Mouse (Mus musculus) brown adipose tissue, adult 24 weeks (tissue): ENCODE measurements around the gene Top3b. TPM values are rescaled to one million over a fixed set of nuclear protein-coding genes. Genes with fewer than 3 reads are reported as not detected.
"Not testable (repeated sequence)": the region's sequence is repeated elsewhere in the genome, so short reads cannot be mapped to it uniquely, and the experiment has no call there.

Experiments
- H3K27ac ChIP-seq: fragments of 200-500 bp; replicated peaks from 2 replicates; pipeline ENCODE4 v1.5.1; 2012; ENCODE audit warnings: low read depth, mild to moderate bottlenecking, low read length
- H3K4me1 ChIP-seq: fragments of 200-500 bp; 2 replicates; pipeline ENCODE4 v1.6.1; 2012; ENCODE audit warnings: low read length, mixed read lengths; ENCODE audit not compliant: control insufficient read depth, insufficient read depth, insufficient read length
- H3K4me3 ChIP-seq: fragments of 200-500 bp; 2 replicates; pipeline ENCODE4 v1.5.1; 2012; ENCODE audit warnings: low read depth, mild to moderate bottlenecking, low read length, moderate library complexity; ENCODE audit not compliant: insufficient read depth
- polyA plus RNA-seq: library from polyadenylated mRNA; stranded (reverse); fragments of >200 nt; gene quantifications from 2 replicates; pipeline ENCODE4 v1.2.4, GENCODE M21; 2012; ENCODE audit not compliant: missing spikeins, insufficient read depth, insufficient read length

Gene Top3b
- 22.0 and 30.5 TPM in 2 replicates for polyA plus RNA-seq

DNA sequence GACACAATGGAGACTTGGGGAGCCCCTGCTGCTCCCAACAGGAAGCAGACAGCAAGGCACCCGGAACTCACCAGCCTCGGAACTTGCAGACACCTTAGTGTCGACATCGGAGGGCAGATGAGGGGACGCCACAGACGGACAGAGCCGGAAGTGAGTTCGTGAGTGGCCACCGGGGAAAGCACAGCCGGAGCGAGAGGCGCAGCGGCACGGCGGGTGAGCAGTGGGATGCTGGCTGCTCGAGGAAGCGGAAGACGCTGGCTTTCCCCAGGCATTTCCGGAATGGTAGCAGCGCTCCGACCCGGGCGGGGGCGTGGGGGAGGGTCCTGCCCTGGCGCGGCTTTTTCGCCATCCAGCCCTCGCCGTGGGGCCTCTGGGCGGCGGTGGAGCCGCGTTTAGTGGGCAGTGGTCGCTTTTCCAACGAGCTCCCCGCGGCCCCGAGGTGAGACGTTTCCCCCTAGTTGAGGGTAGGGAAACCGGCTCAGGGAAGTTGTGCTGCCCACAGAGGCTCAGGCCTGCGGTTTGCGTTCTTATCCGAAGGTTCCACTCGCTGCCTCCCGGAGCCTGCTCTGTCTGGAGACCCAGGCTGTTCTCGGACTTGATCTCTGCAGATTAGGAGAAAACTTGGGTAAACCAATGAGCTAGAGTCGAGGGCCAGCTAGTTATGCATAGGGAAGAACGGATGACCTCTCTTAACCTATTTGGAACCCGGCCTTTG is at the start of gene Top3b, which contains the start of gene Vpreb1:
Gene Top3b, plus strand, starts transcription at position 120 of the 715 bp plus-strand sequence.
Gene Vpreb1, minus strand, starts transcription at position 227 of the 715 bp plus-strand sequence.
- Histone ChIP-seq H3K27ac (peak within 1 kb of the TSS; percentile 87), H3K4me3 (peak within 1 kb of the TSS; percentile 92), H3K4me1 (peaks cover 2% of the 10 kb centered on the region; the same call in 1 of the 2 replicates)

DNA sequence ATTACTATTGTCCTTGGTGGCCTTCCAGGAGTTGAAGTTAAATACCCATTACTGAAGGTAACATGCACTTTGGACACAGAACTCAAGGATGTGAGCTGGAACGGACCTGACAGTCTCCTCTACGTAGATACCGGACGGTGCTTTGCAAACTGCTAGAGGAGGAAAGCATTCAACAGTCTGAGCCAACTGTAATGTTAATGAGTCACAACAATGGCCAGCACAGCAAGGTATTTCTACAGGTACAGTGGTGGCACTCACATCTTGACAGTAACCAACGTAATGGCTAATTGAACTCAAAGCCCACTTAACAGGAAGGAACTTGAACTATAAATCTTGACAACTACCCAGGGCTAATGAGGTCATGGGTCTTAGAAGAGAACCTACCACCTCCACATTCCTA is 45.1 kb upstream of the Top3b start:
- no peak overlapping the region for H3K27ac ChIP-seq
- 0 out of 2 replicates have a peak, but pooled peaks cover 6% of the 10 kb centered on the region for H3K4me1 ChIP-seq
- H3K4me3 ChIP-seq, result no peak overlapping the region

DNA sequence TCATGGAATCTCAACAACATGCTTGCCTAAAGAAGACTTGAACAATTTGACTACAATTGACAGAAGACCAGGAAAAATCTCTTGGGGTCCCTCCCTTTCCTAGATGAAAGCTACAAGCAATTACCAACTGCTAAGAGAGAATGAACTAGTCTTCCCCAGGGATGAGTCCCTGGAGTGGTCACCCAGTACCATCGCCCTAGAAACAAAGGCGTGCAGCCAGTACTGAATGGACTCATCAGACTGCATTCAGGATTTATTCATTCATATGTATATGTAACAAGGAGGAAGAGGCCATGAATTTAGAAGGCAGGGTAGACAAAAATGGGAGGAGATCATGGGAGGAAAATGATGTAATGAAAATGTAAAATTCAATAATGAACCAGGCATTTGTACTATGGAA is 44.3 kb upstream of the Top3b start:
- H3K4me1 ChIP-seq, result 0 out of 2 replicates have a peak, but pooled peaks cover 6% of the 10 kb centered on the region
- no peak overlapping the region for H3K27ac ChIP-seq
- no peak overlapping the region for H3K4me3 ChIP-seq

DNA sequence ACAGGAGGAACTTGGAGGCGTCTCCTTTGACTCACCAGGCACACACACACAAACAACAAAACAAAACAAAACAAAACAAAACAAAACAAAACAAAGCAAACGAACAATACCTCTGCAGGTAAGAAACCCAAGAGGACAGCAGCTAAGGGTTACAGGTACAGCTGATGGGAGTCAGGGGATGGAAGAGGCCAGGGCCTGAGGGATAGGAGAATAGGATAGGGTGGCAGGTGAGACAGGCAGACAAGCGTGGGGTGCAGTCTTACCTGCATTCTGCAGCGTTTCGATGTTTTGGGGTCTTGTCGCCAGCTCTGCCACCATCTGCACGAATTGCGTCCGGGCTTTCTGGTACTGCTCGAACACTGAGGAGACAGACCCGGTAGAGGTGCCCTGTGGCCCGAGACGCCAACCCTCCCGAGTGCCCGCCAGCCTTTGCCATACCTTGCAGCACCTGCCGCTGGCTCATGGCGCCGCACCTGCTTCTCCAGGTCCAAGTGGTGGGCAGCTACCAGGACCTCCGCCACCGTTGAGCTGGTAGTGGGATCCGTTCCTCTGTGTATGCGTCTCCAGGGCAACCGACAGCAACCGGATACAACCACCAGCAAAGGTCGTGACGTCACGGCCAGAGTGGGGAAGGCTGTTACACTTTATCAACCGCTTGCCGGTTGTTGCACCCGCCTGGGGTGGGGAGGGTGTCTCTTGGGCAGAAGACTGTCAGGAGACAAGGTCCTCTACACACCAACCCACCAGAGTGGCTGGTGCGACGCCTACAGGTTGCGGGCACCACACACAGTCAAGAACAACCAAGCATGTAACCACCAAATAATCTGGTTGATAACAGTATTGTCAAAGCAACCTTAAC is 41.5 kb upstream of the Top3b start, which contains the start of gene Spag6l:
Gene Spag6l, minus strand, starts transcription at position 700 of the 859 bp plus-strand sequence.
- peak within 1 kb of the TSS; percentile 41 for H3K4me3 ChIP-seq
- no peak within 1 kb of the TSS for H3K27ac ChIP-seq
- 0 out of 2 replicates have a peak, but pooled peaks cover 6% of the 10 kb centered on the region for H3K4me1 ChIP-seq

DNA sequence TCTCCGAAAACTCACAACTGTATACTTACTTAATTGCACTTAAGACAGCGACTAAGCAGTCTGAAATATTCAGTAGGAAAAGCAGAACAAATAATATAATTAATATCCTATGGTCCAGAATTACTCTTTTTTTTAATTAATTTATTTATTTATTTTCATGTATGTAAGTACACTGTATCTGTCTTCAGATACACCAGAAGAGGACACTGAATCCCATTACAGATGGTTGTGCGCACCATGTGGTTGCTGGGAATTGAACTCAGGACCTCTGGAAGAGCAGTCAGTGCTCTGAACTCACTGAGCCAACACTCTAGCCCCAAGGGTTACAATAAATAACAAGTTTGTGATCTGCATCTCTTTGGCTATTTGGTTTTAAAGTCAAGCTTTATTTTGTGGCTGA is 40.9 kb upstream of the Top3b start:
- Histone ChIP-seq H3K4me3 (no peak overlapping the region), H3K27ac (no peak overlapping the region), H3K4me1 (0 out of 2 replicates have a peak, but pooled peaks cover 6% of the 10 kb centered on the region)

DNA sequence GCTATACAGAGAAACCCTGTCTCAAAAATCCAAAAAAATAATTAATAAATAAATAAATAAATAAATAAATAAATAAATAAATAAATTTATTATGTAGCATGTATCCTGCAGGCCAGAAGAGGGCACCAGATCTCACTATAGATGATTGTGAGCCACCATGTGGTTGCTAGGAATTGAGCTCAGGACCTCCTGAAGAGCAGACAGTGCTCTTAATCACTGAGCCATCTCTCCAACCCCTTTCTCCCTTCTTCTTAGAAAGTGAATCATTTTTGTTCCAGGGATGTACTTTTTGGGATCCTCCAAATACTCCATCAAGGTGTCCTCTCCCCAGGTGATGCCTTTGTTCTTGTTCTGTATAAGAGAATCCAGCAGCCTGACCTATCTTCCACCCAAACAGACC is 21.3 kb upstream of the Top3b start:
- H3K27ac ChIP-seq, result no peak overlapping the region
- no peaks in the 10 kb centered on the region for H3K4me1 ChIP-seq
- no peak overlapping the region for H3K4me3 ChIP-seq

DNA sequence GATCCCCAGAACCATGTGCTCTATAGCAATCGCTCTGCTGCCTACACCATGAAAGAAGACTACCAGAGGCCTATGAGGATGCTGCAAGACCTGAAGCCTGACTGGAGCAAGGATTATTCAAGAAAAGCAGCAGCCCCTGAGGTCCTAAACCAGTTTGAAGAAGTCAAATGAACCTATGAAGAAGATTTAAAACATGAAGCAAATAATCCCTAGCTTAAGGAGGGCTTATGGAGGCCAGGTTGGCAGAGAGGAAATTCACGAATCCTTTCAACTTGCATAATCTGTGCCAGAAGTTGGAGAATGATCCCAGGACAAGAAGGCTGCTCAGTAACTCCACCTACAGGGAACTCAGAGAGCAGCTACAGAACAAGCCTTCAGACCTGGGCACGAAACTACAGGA is 18.1 kb upstream of the Top3b start:
- Histone ChIP-seq H3K4me1 (no peaks in the 10 kb centered on the region), H3K27ac (no peak overlapping the region), H3K4me3 (no peak overlapping the region)

DNA sequence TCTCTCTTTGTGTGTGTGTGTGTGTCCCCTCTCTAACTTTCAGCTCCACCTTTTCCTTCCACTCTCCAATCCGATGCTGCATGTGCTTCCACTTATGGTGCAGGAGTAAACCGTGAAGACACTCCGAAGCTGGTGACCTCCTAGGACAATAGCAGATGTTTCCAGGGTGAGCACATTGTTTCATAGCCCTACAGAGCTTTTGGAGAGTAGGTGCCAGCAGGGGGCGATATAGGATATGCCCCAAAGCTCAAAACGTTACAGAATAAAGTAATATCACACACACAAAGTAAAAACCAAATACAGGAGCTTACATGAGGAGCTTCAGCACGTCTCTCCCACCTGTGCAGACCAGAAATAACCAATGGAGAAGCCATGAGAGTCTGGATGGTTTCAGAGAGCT is 15.7 kb upstream of the Top3b start:
- Histone ChIP-seq H3K27ac (no peak overlapping the region), H3K4me3 (no peak overlapping the region), H3K4me1 (no peaks in the 10 kb centered on the region)

DNA sequence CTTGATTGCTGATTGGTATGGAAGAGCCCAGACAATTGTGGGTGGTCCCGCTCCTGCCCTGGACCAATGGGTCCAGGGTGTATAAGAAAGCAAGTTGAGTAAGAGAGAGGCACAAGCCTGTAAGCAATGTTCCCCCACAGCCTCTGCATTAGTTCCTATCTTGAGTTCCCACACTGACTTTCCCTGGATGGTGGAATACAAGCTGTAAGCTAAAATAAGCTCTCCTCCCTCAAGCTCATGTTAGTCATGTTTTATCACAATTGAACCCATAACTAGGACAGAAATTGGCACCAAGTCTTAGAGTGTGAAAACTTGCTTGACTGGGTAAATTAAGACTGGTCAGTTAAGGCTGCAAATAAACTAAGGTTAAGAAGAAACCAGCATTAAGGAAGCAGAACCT is 15.0 kb upstream of the Top3b start:
- Histone ChIP-seq H3K27ac (no peak overlapping the region), H3K4me1 (no peaks in the 10 kb centered on the region), H3K4me3 (no peak overlapping the region)

DNA sequence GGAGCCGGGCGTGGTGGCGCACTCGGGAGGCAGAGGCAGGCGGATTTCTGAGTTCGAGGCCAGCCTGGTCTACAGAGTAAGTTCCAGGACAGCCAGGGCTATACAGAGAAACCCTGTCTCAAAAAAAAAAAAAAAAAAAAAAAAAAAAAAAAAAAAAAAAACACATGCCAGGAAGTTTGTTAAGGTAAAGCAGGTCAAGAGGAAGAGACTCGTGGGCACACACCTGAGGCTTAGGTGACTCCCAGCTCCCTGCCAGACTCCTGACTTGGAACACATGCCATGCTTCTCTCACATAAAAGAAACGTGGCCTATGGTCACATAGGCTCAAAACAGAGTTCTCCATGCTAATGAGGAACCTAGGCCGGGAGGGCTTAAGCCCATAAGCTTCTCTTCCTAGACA is 14.5 kb upstream of the Top3b start:
- not testable (repeated sequence) for H3K4me1 ChIP-seq, H3K27ac ChIP-seq, H3K4me3 ChIP-seq

DNA sequence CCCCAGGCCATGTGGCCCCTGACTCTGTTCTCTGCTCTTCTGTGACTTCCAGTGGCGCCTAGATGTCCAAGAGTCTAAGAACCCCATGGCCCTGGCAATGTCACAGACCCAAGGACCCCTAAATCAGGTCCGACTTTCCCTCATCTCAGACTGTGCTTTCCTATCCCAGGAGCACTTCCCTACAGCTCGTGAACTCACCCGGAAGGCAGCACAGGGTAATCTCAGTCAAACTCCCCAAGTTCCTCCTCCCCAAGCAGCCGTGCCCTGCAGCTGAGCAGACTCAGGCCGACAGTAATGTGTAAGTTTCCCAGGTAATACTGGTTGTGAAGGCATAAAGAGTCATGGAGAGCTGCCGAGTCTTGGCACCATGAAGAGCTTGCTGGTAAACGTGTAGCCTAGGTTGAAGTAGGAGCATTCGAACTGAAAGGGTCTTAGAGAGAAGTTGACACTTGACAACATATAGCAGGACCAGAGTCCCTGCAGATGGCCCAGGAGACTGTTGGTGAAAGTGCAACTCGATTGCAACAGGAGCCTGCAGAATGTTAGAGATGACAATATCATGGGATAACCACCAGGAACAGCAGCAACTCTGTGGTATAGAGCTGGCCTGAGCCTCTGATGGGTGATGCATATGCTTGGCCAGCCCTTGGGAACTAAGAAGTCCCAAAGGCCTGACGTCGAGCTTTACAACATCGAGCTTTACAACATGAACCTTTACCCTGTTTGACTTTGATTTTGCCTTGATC is 13.6 kb upstream of the Top3b start:
- no peak overlapping the region for H3K4me3 ChIP-seq
- no peak overlapping the region for H3K27ac ChIP-seq
- H3K4me1 ChIP-seq, result no peaks in the 10 kb centered on the region

DNA sequence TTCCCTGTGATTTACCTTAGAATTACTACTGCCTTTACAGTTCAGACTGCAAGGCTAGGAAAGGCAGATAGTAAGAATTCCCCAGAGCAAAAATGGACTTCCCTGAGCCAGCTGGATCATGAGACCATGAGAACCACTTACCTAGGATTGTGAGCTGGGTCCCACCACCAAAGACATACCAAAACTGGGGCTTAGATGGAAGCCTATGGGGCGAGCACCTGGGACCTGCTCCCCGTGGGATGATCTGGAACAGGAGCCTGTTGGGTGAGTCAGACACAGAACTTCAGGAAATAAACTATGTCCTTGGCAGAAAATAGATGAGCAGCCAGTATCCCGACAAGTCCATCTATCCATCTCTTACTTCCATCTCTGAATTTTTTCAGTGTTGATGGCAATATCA is 8.2 kb upstream of the Top3b start:
- H3K4me3 ChIP-seq, result no peak overlapping the region
- no peak overlapping the region for H3K27ac ChIP-seq
- H3K4me1 ChIP-seq, result no peaks in the 10 kb centered on the region

DNA sequence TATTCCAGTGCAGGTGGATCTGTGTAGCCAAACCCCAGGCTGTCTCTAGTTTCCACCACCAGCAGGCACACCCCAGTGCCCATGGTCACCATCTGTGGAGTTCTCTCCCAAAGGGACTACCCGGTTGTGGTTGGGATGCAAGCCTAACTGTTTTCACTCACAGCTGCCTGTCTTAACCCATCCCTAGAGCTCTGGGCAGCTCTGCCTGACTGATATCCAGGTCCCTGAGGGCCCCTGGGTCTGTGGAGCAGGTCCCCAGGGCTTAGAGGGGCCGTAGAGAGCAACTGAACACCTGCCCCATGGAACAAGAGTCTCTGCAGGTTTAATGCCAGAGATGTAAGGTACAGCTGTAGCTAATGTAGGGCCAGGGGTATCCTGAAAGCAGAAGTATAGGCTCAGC is 6.6 kb upstream of the Top3b start, which contains the start of gene Igll1:
Gene Igll1, minus strand, starts transcription at position 8 of the 400 bp plus-strand sequence.
- Histone ChIP-seq H3K4me3 (no peak within 1 kb of the TSS), H3K27ac (no peak within 1 kb of the TSS), H3K4me1 (no peaks in the 10 kb centered on the region)

DNA sequence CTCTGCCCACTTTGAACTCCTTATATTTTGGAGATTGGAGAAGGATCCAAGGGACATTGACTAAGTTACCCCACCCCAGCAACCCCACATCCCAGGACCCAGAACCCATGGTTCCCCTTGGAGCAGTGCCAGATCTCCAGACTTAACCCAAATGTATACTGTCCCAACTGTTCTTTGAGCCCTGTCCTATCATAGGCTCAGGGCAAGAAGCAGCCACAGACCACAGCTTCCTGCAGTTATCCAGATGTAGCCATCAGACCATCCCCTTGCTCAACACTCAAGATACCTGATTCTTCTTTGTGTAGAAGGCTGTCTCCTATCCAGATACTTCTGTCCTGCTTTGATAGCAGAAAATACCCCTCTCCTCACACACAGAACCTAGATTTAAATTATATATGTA is 5.3 kb upstream of the Top3b start:
- Histone ChIP-seq H3K27ac (no peak overlapping the region), H3K4me1 (no peaks in the 10 kb centered on the region), H3K4me3 (no peak overlapping the region)
